Mouse (Mus musculus) WW6 (cell line): ENCODE measurements around the gene Cdc25b.
A peak's percentile ranks its signal among the peaks of the same experiment; 100 is the strongest.

Experiments used
- DNase-seq: peaks from one replicate; pipeline ENCODE4 v3.0.0-alpha.2; 2013; ENCODE audit warnings: low read depth, low spot score

Gene Cdc25b

GRCm38 (mm10) chr2:131190344-131191004 is 3.7 kb downstream of the Cdc25b start:
- DNase-seq: no peak

- DNase-seq: no peak
Observed at GRCm38 (mm10) chr2:131191005-131191390, 4.2 kb downstream of the Cdc25b start.

- no peak for DNase-seq
Observed at GRCm38 (mm10) chr2:131196606-131197316, 10.0 kb downstream of the Cdc25b start.

- DNase-seq: no peak
Observed at GRCm38 (mm10) chr2:131200710-131201109, 14.0 kb downstream of the Cdc25b start.

GRCm38 (mm10) chr2:131201262-131201661 is 14.5 kb downstream of the Cdc25b start:
- no peak for DNase-seq

GRCm38 (mm10) chr2:131203816-131204409 is 17.2 kb downstream of the Cdc25b start:
- no peak for DNase-seq

GRCm38 (mm10) chr2:131204410-131204981 is 17.7 kb downstream of the Cdc25b start:
- no peak for DNase-seq

- DNase-seq: no peak
Observed at GRCm38 (mm10) chr2:131205521-131206182, 18.9 kb downstream of the Cdc25b start.

- DNase-seq: no peak
Observed at GRCm38 (mm10) chr2:131206778-131207177, 20.0 kb downstream of the Cdc25b start, which contains the start of gene Ap5s1. Gene Ap5s1, plus strand, starts transcription at chr2:131207078.

GRCm38 (mm10) chr2:131208356-131208755 is 21.6 kb downstream of the Cdc25b start:
- DNase-seq: no peak

- no peak for DNase-seq
Observed at GRCm38 (mm10) chr2:131209125-131209795, 22.5 kb downstream of the Cdc25b start.

- peak; percentile 73 for DNase-seq
Observed at GRCm38 (mm10) chr2:131209969-131210792, 23.4 kb downstream of the Cdc25b start.

GRCm38 (mm10) chr2:131211026-131211615 is 24.4 kb downstream of the Cdc25b start:
- no peak for DNase-seq

GRCm38 (mm10) chr2:131213773-131214172 is 27.0 kb downstream of the Cdc25b start:
- no peak for DNase-seq

- DNase-seq: no peak
Observed at GRCm38 (mm10) chr2:131215941-131216858, 29.5 kb downstream of the Cdc25b start.

- no peak for DNase-seq
Observed at GRCm38 (mm10) chr2:131220030-131220429, 33.3 kb downstream of the Cdc25b start.

GRCm38 (mm10) chr2:131221853-131222515 is 35.2 kb downstream of the Cdc25b start:
- no peak for DNase-seq

- no peak for DNase-seq
Observed at GRCm38 (mm10) chr2:131222562-131222961, 35.8 kb downstream of the Cdc25b start.
